Mouse (Mus musculus) spleen, postnatal 4 days (tissue): ENCODE results near the gene Cilp.
"Not testable (repeated sequence)": the region's sequence is repeated elsewhere in the genome, so short reads cannot be mapped to it uniquely, and the experiment has no call there.

Experiments used
- DNase-seq, 2 experiments: peaks; one replicate each; pipeline ENCODE4 v3.0.0; 2022; ENCODE audit warnings: low spot score in 2 of 2

Cilp gene

GRCm38 (mm10) chr9:65264959-65265358 lies at the start of gene Cilp:
Gene Cilp, plus strand, starts transcription at chr9:65265180.
- no peak for DNase-seq

GRCm38 (mm10) chr9:65215494-65216126 lies 49.4 kb upstream of the Cilp start:
- peak in 1 of 2 experiments; percentile 59 for DNase-seq

GRCm38 (mm10) chr9:65216972-65217371 lies 48.0 kb upstream of the Cilp start:
- peak in 1 of 2 experiments; percentile 41 for DNase-seq

- DNase-seq = peak in 1 of 2 experiments; percentile 25
Measured at GRCm38 (mm10) chr9:65217661-65218060, 47.3 kb upstream of the Cilp start.

GRCm38 (mm10) chr9:65218916-65219315 lies 46.1 kb upstream of the Cilp start:
- no peak for DNase-seq

- DNase-seq = not testable (repeated sequence)
Measured at GRCm38 (mm10) chr9:65220398-65220797, 44.6 kb upstream of the Cilp start.

- no peak for DNase-seq
Measured at GRCm38 (mm10) chr9:65223927-65224326, 41.1 kb upstream of the Cilp start.

- DNase-seq = no peak
Measured at GRCm38 (mm10) chr9:65225795-65226194, 39.2 kb upstream of the Cilp start.

- DNase-seq = no peak
Measured at GRCm38 (mm10) chr9:65230250-65230649, 34.7 kb upstream of the Cilp start.

GRCm38 (mm10) chr9:65231284-65231683 lies 33.7 kb upstream of the Cilp start:
- no peak for DNase-seq

GRCm38 (mm10) chr9:65233243-65233985 lies 31.6 kb upstream of the Cilp start:
- no peak for DNase-seq

GRCm38 (mm10) chr9:65234734-65235133 lies 30.2 kb upstream of the Cilp start:
- no peak for DNase-seq

GRCm38 (mm10) chr9:65235601-65236000 lies 29.4 kb upstream of the Cilp start:
- no peak for DNase-seq

- no peak for DNase-seq
Measured at GRCm38 (mm10) chr9:65237616-65238015, 27.4 kb upstream of the Cilp start.

- no peak for DNase-seq
Measured at GRCm38 (mm10) chr9:65238191-65238760, 26.7 kb upstream of the Cilp start.

- DNase-seq = no peak
Measured at GRCm38 (mm10) chr9:65239176-65239575, 25.8 kb upstream of the Cilp start.

GRCm38 (mm10) chr9:65239731-65240130 lies 25.2 kb upstream of the Cilp start:
- DNase-seq = no peak

GRCm38 (mm10) chr9:65240587-65240986 lies 24.4 kb upstream of the Cilp start:
- no peak for DNase-seq

GRCm38 (mm10) chr9:65241973-65242372 lies 23.0 kb upstream of the Cilp start:
- no peak for DNase-seq

GRCm38 (mm10) chr9:65243249-65243648 lies 21.7 kb upstream of the Cilp start:
- no peak for DNase-seq

GRCm38 (mm10) chr9:65244036-65244806 lies 20.8 kb upstream of the Cilp start:
- DNase-seq = no peak
